Comparison of ENCODE assay signal across 27 mouse cellular contexts in the genomic region with DNA sequence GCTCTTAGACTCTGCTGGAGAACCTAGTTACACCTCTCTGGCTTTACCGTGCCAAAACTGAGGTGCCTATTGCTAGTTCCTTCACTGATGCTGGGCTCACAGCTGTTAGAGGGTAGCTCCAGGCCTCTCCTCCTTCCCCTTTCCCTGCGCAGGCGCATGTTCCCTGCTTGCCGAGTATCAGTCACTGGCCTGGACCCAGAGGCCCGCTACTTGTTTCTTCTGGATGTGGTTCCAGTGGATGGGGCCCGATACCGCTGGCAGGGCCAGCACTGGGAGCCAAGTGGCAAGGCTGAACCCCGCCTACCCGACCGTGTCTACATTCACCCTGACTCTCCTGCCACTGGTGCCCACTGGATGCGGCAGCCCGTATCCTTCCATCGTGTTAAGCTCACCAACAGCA. TPM values are rescaled to one million over a fixed set of nuclear protein-coding genes. Genes with fewer than 3 reads are reported as not detected.
DNase-seq lines count a peak whose midpoint lies in the region; ATAC-seq and TF ChIP-seq lines count a peak whose summit lies in the region.
"Had no signal": no experiment of that assay in that cellular context is flagged by ENCODE, and none has a peak within 500 bp of the region (broad histone marks: within the 10 kb centered on the region; RNA-seq: fewer than 3 reads in every experiment).

No protein-coding gene starts in this region.

- H3K27me3 ChIP-seq in kidney, embryonic 15.5 days = no peaks in the 10 kb centered on the region
- H3K27me3 ChIP-seq in kidney, adult 2 months (replicated peaks; ENCODE audit: control insufficient read depth, insufficient read depth, low read length) = no peaks in the 10 kb centered on the region
- no peaks in the 10 kb centered on the region for H3K27me3 ChIP-seq in liver, embryonic 15.5 days
- H3K27me3 ChIP-seq: limb, embryonic 12.5 days; liver, embryonic 13.5 days had no signal

- TF ChIP-seq CTCF in kidney, adult 2 months (conservative IDR thresholded peaks at IDR 0.05; ENCODE audit: insufficient read depth, insufficient read length, low read depth, low read length) = no peak

- H3K36me3 ChIP-seq in kidney, embryonic 15.5 days = peaks cover 50% of the 10 kb centered on the region
- no peaks in the 10 kb centered on the region; the same call in 1 of the 2 replicates for H3K36me3 ChIP-seq in kidney, adult 2 months (ENCODE audit: control insufficient read depth, insufficient read depth, low read length)
- H3K36me3 ChIP-seq in liver, embryonic 15.5 days (replicated peaks) = peaks cover 66% of the 10 kb centered on the region

- H3K4me1 ChIP-seq in kidney, embryonic 15.5 days = peaks cover 31% of the 10 kb centered on the region
- H3K4me1 ChIP-seq in kidney, adult 2 months (ENCODE audit: control insufficient read depth, insufficient read depth, low read length) = peaks cover 11% of the 10 kb centered on the region; the same call in 1 of the 2 replicates
- peaks cover 51% of the 10 kb centered on the region for H3K4me1 ChIP-seq in liver, embryonic 15.5 days (replicated peaks)

- no peak overlapping the region for H3K9ac ChIP-seq in kidney, embryonic 15.5 days
- H3K9ac ChIP-seq in liver, embryonic 15.5 days = no peak overlapping the region
- H3K9ac ChIP-seq: liver, embryonic 13.5 days; lung, embryonic 14.5 days had no signal

- no peaks in the 10 kb centered on the region for H3K9me3 ChIP-seq in kidney, embryonic 15.5 days (replicated peaks)
- no peaks in the 10 kb centered on the region for H3K9me3 ChIP-seq in liver, embryonic 15.5 days (replicated peaks)
- H3K9me3 ChIP-seq: G1E; limb, embryonic 12.5 days; liver, embryonic 13.5 days had no signal

- no peak overlapping the region for H3K4me2 ChIP-seq in kidney, embryonic 15.5 days
- no peak overlapping the region for H3K4me2 ChIP-seq in liver, embryonic 15.5 days
- H3K4me2 ChIP-seq: limb, embryonic 12.5 days; liver, embryonic 13.5 days; lung, embryonic 14.5 days had no signal

- no peak overlapping the region for H3K4me3 ChIP-seq in kidney, embryonic 15.5 days (replicated peaks)
- H3K4me3 ChIP-seq in kidney, adult 2 months (ENCODE audit: insufficient read depth, low read depth, low read length) = no peak overlapping the region
- no peak overlapping the region for H3K4me3 ChIP-seq in liver, embryonic 15.5 days (replicated peaks)
- H3K4me3 ChIP-seq: heart, adult 2 months; layer of hippocampus, adult 2 months; left cerebral cortex, adult 2 months; limb, embryonic 12.5 days; liver, embryonic 13.5 days had no signal

- ATAC-seq in kidney, embryonic 15.5 days (replicated peaks; ENCODE audit: low FRiP score) = no peak
- no peak for ATAC-seq in liver, embryonic 15.5 days (ENCODE audit: insufficient read depth)
- ATAC-seq: forebrain, embryonic 14.5 days; intestine, embryonic 16.5 days; midbrain, embryonic 16.5 days had no signal

- H3K27ac ChIP-seq in kidney, embryonic 15.5 days = 0 out of 2 replicates have a peak overlapping the region, but pooled peaks have one; percentile 28
- H3K27ac ChIP-seq in kidney, adult 2 months (ENCODE audit: insufficient read depth, low read depth, low read length) = no peak overlapping the region
- H3K27ac ChIP-seq in liver, embryonic 15.5 days (replicated peaks) = 0 out of 2 replicates have a peak overlapping the region, but pooled peaks have one; percentile 42
- H3K27ac ChIP-seq: heart, adult 2 months; layer of hippocampus, adult 2 months; left cerebral cortex, adult 2 months; limb, embryonic 12.5 days; liver, embryonic 13.5 days; stomach, postnatal 0 days had no signal

- peak; percentile 63 for DNase-seq in cerebellum, adult 9-11 months
- DNase-seq in cerebellum, postnatal 4 days (ENCODE audit: low spot score in 2 of 2) = no peak
- peak; percentile 11 for DNase-seq in heart, postnatal 4 days
- no peak for DNase-seq in heart, postnatal 36 days
- no peak for DNase-seq in kidney, adult 2 months
- DNase-seq: adrenal gland, adult 8-10 months; cerebellum, postnatal 10 days; gastrocnemius, postnatal 25 days; heart, adult 2 months; heart, postnatal 14 days; kidney, postnatal 36 days; liver, embryonic 13.5 days; lung, embryonic 14.5 days; lung, postnatal 14 days; right cerebral cortex, postnatal 4 days; thymus, adult 18-20 months; thymus, postnatal 25 days had no signal

- intact Hi-C loops in heart, postnatal 36 days (cut with DNase I) = loop anchor here (5.0 kb wide), 1 partner anchor 280 kb away; a partner anchor contains a TSS

- TF ChIP-seq POLR2A in kidney, adult 2 months (IDR thresholded peaks at IDR 0.05; ENCODE audit: low read depth, low read length) = no peak

- 63% methylated on average over 13 of the region's 13 CpGs for WGBS in kidney, embryonic 15.5 days
- 66% methylated on average over 13 of the region's 13 CpGs for WGBS in kidney, adult 2 months
- 77% methylated on average over 13 of the region's 13 CpGs for WGBS in liver, embryonic 15.5 days (ENCODE audit: insufficient replicate concordance)

RNA-seq across cellular contexts. Expression of a gene that starts 1.4 kb away (rescaled TPM):
- under 1 TPM in 1 of 2 experiments, not detected in 1; 0.26 TPM for total RNA-seq in heart, postnatal 4 days (2021)
- total RNA-seq in heart, postnatal 36 days (2021) = under 1 TPM; 0.24 to 0.44 TPM
- polyA plus RNA-seq in kidney, embryonic 15.5 days (2015; fragmentation: Nextera tagmentation; extraction: Ambion mirVana) = 0.37 and 0.51 TPM in 2 replicates
- polyA plus RNA-seq in kidney, adult 2 months (2012; rRNA removed) = 2.1 and 2.2 TPM in 2 replicates
- polyA plus RNA-seq in liver, embryonic 15.5 days (2015; fragmentation: Nextera tagmentation; extraction: Ambion mirVana) = 0.50 and 0.79 TPM in 2 replicates
- polyA plus RNA-seq: lung, embryonic 14.5 days had no signal

RNA-seq across cellular contexts. Expression of a gene that starts 5.9 kb away (rescaled TPM):
- 10 to 100 TPM; 31.8 to 34.0 TPM for total RNA-seq in heart, postnatal 4 days (2021)
- 100 to 1,000 TPM in 1 of 2 experiments, 10 to 100 TPM in 1; 91.4 to 110 TPM for total RNA-seq in heart, postnatal 36 days (2021)
- 81.5 and 82.2 TPM in 2 replicates for polyA plus RNA-seq in kidney, embryonic 15.5 days (2015; fragmentation: Nextera tagmentation; extraction: Ambion mirVana)
- 290 and 371 TPM in 2 replicates for polyA plus RNA-seq in kidney, adult 2 months (2012; rRNA removed)
- 103 and 119 TPM in 2 replicates for polyA plus RNA-seq in liver, embryonic 15.5 days (2015; fragmentation: Nextera tagmentation; extraction: Ambion mirVana)

RNA-seq across cellular contexts. Expression of a gene that starts 9.6 kb away (rescaled TPM):
- 10 to 100 TPM; 67.6 to 76.6 TPM for total RNA-seq in heart, postnatal 4 days (2021)
- 10 to 100 TPM; 36.1 to 36.5 TPM for total RNA-seq in heart, postnatal 36 days (2021)
- polyA plus RNA-seq in kidney, embryonic 15.5 days (2015; fragmentation: Nextera tagmentation; extraction: Ambion mirVana) = 257 and 272 TPM in 2 replicates
- polyA plus RNA-seq in kidney, adult 2 months (2012; rRNA removed) = 135 and 145 TPM in 2 replicates
- 107 and 113 TPM in 2 replicates for polyA plus RNA-seq in liver, embryonic 15.5 days (2015; fragmentation: Nextera tagmentation; extraction: Ambion mirVana)

RNA-seq across cellular contexts. Expression of a gene that starts 14.8 kb away (rescaled TPM):
- 1 to 10 TPM; 7.7 to 9.3 TPM for total RNA-seq in heart, postnatal 4 days (2021)
- total RNA-seq in heart, postnatal 36 days (2021) = 1 to 10 TPM; 8.2 to 9.7 TPM
- 0.52 and 0.54 TPM in 2 replicates for polyA plus RNA-seq in kidney, embryonic 15.5 days (2015; fragmentation: Nextera tagmentation; extraction: Ambion mirVana)
- polyA plus RNA-seq in kidney, adult 2 months (2012; rRNA removed) = 4.2 and 6.3 TPM in 2 replicates
- not detected in 2 replicates for polyA plus RNA-seq in liver, embryonic 15.5 days (2015; fragmentation: Nextera tagmentation; extraction: Ambion mirVana)

RNA-seq across cellular contexts. Expression of a gene that starts 16.6 kb away (rescaled TPM):
- 1 to 10 TPM; 3.7 to 4.2 TPM for total RNA-seq in heart, postnatal 4 days (2021)
- 1 to 10 TPM; 1.6 TPM for total RNA-seq in heart, postnatal 36 days (2021)
- polyA plus RNA-seq in kidney, embryonic 15.5 days (2015; fragmentation: Nextera tagmentation; extraction: Ambion mirVana) = 1.8 and 1.9 TPM in 2 replicates
- polyA plus RNA-seq in kidney, adult 2 months (2012; rRNA removed) = 58.2 and 61.4 TPM in 2 replicates
- polyA plus RNA-seq in liver, embryonic 15.5 days (2015; fragmentation: Nextera tagmentation; extraction: Ambion mirVana) = 0.74 and 0.84 TPM in 2 replicates

Comparison
In these comparisons a context has a peak if more than half of its experiments do, and no peak if none do; other contexts are left out.
1. DNase-seq: peak in cerebellum, adult 9-11 months (single experiment) and heart, postnatal 4 days (single experiment); none in cerebellum, postnatal 4 days (0 of 2), heart, postnatal 36 days (0 of 2) and kidney, adult 2 months (single experiment).